Mouse (Mus musculus) mouse trophoblast stem cell (cell line): ENCODE measurements around the gene Strbp.
"Not testable (repeated sequence)": the region's sequence is repeated elsewhere in the genome, so short reads cannot be mapped to it uniquely, and the experiment has no call there.

Source experiments
- in situ Hi-C, 2 experiments: fragments of 300-500 bp; cut with MseI, MboI; formaldehyde crosslinking; loops; 2 replicates in 1 of 2; 3 replicates in 1 of 2; pipeline ENCODE4 v1.15.1; 2025

Strbp gene

DNA sequence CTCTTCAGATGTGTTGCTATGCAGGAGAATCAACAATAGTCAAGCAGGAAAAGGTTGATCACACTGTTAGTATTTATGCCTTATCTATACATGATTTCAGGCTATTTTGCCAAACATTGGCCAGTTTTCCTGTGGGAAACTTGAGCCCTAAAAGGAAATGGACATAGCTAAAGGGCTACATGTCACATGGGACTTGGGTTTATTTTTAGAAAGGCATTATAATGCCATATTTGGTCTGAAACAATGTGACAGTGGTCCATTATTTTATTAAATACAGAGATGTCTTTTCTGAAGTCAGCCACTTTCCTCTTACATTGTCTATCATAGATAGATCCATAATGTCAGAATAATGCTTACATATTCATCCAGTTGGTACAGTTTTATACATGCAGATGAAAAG is 176.1 kb downstream of the Strbp start:
- in situ Hi-C loops, result no loop called here

DNA sequence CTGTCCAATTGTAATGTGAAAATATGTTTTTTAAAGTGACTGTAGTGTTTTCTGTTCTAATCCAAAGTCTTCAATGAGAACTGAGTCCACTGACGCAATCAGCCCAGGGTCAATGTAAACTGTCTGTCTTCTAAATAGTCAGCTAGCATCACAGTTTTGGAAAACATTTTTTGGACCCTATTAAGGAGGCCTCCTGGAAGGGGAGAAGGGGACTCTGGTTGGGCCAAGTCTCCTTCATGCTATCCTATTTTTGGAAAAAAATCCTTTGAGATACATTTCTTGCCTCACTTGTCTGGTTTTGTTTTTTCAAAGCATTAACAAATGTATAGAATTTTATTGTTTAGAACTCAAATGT is 184.4 kb downstream of the Strbp start:
- in situ Hi-C loops, result no loop called here

DNA sequence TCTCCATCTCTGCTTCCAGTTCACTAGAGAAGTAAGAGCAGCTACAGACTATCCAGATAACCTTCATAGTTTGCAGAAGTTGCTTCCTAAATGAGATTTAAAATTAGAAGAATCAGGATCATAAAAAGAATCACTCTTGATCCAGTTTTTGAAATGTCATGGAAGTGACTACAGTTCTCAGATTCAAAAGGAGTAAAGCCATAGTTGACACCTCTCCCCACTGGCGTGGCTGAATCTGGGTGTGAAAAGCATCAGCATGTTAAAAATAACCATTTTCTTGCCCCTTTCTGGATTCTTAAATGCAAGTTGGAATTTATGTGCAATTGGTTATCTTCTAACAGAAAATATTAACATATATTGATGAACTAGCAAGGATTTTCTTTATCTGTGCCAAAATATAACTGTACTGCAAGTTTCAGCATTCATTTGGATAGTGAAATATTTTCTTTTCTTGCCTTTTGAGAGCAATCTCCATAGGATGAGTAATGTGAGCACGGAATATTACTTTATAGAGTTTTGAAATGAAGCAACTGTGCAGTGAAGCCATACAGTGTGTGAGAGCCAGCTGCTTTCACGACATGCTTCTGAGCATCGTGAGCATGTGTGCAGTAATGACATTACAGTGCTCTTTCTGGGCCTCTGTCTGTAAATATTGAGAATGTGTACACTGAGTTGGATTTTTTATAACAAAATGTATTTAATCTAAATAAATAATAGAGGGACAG is 184.9 kb downstream of the Strbp start:
- in situ Hi-C loops, result no loop called here

DNA sequence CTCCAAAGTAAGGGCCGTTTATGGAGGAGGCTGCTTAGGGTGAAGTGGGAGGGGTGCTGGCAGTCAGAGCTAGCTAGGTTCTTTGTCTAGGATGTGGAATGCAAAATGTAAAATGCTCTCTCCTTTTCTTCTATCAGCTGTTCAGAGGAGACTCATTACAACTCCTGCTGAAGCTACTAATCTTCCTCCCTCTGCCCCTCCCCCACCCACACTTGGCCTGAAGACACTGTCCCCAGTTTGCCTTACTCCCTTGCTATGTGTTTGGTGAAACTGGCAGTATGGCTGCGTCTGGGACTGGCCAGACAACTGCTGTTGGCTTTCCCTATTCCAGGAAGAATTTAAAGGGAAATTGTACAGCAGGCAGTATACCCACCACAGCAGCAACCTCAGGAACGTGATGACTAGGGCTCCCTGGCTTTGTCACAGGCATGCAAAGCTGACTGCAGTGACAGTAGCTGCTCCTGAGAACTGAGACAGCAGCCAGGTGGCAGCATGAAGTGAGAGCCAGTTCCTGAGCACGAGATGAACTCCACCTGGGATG is 186.7 kb downstream of the Strbp start:
- in situ Hi-C loops, result no loop called here

DNA sequence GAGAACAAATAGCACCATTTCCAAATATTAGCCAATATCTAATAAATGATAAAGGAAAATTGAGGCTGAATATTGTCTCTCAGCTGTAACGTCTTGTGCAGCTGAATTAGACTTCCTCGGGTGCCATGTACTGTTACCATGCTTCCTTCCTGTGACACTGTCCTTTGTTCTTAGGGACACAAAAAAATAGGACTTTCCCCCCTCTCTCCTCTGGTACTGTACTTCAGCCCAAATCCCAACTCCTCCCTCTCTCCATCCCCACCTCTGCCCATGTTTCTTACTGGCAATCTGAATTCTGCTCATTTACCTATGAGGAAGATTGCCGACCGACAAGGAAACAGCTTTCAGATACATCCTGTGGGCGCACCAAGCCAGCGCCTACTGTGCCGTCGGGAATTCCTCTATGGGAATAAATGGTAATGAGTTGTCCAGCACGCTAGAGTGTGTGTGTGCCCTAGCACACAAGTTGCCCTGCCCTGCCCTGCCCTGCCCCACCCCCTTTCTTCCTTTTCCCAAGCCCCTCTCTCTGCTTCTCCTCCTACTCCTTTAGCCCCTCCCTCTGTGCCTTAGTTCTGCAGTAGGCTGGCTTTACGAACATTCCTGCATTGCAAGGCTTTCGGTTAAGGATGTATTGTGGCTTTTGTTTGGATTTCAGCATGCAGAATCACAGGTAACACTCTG is 187.5 kb downstream of the Strbp start, which contains the start of gene Gpr21:
Gpr21 (plus strand) TSS at position 303 of the 681 bp plus-strand sequence.
- in situ Hi-C loops, result no loop called here

DNA sequence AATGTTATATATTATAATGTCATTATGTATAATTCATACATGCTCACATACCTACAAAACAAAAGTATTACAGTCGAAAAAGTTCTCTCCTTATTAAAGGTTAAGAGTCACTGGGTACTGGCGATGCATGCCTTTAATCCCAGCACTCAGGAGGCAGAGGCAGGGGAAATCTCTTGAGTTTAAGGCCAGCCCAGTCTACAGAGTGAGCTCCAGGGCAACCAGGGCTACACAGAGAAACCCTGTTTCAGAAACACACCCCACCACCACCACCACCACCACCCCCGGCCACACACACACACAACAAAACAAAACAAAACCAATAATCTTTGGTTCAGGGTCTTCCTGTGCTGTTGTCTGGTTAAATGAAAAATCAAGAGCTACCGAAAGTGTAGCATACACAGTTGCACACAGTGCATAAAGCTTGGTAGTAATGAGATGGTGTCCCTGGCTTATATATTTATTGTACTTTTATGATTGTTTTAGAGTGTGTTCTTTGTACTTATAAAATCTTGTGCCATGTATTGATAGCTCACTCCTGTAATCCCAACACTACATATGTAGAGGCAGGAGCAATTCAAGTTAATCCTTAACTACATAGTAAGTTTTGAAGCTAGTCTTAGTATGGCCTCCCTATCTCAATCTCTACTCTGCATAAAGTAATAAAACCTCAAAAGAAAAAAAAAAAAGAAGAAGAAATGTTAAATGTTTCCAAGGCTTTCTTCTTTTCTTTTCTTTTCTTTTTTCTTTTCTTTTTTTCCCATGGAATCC is 192.3 kb downstream of the Strbp start:
- in situ Hi-C loops, result no loop called here

DNA sequence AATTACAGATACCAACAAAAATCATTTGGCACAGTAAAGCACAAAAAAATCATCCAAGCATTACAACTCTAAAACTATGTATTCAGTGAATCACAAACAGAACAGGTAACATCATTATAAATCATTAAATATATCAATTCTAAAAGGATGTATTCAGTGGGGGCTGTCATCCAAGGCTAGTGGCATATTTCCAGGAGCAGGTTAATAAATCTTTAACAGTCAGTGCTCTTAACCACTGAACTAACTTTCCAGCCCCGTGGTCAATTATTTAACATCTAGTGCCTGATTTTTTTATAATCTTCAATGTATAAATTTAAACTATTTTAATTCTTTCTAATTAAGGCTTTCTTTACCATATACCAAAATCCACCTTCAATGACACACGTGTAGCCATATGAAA is 197.8 kb downstream of the Strbp start:
- in situ Hi-C loops, result not testable (repeated sequence)

DNA sequence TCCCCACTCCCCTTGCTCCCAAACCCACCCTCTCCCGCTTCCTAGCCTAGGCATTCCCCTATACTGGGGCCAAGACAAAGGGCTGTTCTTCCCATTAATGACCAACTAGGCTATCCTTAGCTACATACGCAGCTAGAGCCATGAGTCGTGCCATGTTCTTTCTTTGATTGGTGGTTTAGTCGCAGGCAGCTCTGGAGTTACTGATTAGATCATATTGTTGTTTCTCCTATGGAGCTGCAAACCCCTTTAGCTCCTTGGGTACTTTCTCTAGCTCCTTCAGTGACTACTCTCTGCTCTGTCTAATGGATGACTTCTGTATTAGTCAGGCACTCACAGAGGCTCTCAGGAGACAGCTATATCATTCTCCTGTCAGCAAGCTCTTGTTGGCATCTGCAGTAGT is 206.3 kb downstream of the Strbp start:
- in situ Hi-C loops, result no loop called here

DNA sequence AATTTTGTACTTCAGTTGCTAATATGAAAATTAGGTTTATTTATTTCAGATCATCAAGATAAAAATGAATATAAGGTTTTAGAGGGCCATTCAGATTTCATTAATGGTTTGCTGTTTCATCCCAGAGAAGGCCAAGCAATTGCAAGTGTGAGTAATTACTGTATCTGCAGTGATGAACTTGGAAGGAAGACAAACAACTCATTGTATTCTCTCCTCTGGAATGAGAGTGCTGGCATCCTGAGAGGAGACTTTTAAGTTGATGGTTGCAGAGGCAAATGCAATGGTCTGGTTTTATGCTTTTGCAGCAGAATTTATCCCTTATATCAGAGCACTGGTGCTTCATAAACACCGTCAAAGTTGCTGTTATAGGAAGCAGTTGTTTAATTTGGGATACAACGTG is 214.7 kb downstream of the Strbp start:
- in situ Hi-C loops, result no loop called here

DNA sequence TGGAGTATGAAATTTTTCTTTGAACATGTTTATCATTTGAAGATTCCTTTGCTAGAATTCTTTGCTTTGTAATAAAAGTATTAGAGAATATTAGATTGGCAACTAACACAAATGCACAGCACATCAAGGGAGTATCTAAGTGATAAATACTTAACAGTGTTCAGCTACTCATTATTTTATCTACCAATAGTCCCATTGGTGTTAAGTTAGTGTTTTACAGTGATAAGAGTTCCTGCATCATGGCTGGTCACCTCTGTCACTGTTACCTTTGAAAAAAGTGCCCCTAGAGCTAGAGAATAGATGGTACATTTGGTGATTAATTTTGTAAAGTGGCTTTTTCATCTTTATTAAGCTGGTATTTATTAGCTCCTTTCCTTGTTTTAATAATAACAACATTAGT is 217.3 kb downstream of the Strbp start:
- in situ Hi-C loops, result no loop called here

DNA sequence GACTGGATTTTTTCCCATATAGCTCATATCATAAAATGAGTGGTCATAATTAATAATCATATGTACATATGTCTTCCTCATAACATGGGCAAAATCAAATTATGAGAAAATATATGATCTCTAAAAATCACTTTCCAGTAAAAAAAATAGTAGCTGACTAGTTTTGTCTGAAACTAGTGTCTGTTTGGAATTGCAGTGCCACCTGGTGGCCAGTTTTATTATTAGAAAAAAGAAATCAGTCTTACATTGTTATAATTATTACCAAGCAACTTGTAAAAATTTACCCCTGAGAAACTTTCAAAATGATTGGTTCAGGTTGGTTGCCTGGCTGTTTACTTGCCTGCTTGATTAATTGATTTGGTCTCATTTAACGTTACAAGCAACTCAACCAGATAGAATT is 218.3 kb downstream of the Strbp start:
- in situ Hi-C loops, result no loop called here

DNA sequence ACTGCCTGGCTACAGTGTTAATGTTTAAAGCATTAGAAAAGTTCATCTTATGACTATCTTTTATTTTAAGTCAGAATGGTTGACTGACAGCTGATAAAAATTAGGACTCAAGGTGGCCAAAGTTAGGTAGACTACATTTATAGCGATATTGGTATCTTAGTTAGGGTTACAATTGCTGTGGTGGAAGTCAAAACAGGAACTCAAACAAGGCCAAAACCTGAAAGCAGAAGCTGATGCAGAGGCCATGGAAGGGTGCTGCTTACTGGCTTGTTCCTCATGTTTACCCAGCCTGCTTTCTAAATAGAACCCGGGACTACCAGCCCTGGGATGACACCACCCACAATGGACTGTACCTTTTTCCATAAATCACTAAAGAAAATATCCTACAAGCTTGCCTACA is 219.5 kb downstream of the Strbp start:
- in situ Hi-C loops, result no loop called here

DNA sequence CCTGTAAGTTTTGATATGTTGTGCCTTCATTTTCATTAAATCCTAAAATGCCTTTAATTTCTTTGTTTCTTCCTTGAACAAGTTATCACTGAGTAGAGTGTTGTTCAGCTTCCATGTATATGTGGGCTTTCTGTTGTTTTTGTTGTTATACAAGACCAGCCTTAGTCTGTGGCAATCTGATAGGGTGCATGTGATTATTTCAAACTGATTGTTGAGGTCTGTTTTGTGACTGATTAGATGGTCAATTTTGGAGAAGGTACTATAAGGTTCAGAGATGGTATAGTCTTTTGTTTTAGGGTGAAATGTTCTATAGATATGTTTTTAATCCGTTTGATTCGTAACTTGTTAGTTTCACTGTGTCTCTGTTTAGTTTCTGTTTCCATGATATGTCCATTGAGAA is 223.6 kb downstream of the Strbp start:
- in situ Hi-C loops, result no loop called here

DNA sequence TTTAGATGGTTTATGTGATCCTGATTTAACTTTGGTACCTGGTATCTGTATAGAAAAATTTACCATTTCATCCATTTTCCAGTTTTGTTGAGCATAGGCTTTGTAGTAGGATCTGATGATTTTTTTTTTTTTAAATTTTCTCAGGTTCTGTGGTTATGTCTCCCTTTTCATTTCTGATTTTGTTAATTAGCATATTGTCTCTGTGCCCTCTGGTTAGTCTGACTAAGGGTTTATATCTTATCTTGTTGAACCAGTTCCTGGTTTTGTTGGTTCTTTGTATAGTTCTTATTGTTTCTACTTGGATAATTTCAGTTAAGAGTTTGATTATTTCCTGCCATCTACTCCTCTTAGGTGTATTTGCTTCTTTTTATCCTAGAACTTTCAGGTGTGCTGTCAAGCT is 224.1 kb downstream of the Strbp start:
- in situ Hi-C loops, result no loop called here

DNA sequence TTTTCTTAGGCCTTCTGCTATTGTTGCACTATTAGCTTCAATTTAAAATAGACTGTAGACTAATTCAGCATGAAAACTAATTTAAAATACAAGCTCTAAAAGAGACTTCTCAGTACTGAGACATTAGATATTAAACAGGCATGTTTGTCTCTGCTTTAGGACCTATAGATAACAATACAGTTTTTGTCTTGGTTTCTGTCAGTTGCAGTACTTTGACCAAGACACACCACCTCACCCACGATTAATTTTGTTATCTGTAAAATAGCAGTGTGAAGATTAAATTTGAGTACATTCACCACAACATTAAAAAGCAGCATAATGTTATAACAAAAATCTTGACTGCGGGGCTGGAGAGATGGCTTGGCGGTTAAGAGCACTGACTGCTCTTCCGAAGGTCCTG is 237.4 kb downstream of the Strbp start:
- in situ Hi-C loops, result no loop called here

DNA sequence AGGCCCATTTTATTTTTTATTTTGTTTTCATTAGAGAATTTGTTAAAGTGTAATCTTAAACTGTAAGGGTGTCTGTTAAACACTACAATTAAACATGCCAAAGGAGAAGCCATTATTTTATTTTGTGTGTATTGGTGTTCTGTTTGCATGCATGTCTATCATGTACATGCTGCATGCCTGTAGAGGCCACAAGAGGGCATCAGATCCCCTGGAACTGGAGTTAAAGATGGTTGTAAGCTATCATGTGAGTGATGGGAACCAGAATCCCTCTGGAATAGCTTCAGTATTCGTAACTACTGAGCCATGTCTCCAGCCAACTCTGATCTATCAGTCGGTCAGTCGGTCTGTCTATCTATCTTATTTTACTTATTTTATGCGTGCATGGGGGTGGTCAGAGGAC is 243.0 kb downstream of the Strbp start:
- in situ Hi-C loops, result no loop called here

DNA sequence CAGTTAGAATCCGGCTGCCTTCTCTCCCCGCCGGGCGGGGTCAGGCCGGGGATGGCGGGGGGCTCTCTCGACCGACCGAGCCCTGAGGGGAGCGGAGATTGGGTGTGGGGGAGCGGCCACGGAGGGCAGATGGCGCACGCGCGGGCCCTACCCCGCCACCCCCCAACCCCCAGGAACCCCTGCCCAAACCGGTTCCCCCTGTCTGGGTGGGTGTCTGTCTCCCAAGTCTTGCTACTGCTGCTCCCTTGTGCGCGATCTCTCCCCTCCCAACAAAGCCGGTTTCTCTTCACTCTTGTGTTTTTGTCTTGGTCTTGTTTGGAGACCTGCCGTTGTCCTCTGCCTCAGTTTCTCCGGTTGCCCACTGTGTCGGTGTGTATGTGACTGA is 251.3 kb downstream of the Strbp start:
- in situ Hi-C loops, result no loop called here

DNA sequence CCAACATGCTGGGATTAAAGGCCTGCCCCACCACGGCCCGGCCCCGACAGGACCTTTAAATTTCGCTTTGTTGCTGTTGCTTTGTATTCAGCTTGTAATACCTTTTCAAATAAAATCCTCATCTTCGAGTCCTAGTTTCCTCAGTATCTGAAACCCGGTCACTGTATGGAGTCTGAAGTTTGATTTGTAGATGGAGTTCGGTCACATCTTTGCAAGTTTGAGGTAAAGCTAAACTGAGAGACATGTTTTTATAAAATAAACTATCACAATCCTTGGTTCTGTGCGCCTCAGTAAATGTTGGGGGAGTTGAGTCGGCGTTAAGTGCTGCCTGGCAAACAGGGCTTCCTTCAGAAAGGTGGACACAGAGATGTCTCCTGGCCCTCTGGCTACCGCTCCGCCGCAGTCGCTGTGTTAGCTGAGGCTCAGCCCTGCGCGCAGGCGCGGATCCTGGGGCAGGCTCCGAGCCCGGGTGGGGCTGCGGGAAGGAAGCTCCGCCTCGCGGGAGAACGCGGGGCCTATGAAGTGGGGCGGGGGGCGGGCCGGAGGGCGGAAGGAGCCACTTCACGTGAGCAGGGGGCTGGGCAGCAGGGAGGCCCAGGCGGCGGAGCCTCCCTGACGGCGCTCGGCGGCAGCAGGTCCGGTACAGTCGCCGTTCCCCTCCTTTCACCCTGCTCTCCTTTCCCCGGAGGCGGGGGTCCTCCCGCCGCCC is 251.8 kb downstream of the Strbp start:
- in situ Hi-C loops, result no loop called here

DNA sequence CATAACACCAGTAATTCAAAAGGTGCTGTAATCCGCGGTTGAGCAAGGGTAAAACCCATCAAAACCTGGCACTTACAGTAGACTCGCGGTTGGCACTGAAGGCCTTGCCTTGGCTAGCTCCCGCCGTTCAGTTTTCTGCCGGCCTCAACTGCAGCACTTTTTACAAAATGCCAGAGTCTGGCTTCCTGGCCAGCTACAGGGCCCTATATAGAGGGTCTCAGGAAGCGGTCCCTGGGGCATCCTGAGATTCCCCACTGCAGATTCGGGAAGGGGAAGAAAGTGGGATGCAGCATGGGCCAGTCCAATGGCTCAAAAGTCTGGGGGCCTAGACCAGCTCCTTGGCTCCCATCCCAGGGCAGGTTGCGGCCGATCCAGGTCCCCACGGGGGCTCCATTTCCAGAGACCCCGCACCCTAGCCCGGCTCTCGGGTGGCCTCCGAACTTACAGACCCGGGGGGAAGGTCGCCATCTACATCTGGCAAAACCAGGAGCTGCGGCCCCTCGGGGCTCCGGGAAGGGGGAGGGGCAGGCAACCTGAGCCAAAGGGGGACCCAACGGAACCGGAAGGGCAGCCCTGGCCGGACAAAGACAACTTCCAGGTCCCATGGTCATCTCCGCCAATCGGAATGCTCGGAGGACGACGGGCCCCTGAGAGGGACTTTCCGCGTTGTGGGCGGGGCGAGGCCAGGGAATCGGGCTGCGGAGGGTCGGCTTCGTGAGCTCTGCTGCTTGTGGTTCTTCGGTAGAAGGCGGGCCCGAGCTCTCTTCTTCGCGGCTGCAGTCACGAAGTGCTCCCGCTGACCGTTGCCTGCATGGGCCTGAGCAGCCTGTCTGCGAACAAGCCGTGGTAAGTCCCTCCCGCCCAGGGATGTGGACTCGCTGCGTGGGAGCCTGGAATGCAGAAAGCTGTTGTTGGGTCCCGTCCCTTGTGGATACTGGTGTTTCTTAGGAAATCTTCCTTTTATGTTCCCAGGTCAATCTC is 260.8 kb downstream of the Strbp start, which contains the start of the genes Zbtb26, Zbtb6 and Rabgap1:
Zbtb26 (minus strand) TSS at position 525 of the 981 bp plus-strand sequence.
Zbtb6 (minus strand) TSS at position 561 of the 981 bp plus-strand sequence.
Rabgap1 (plus strand) TSS at position 669 of the 981 bp plus-strand sequence.
- in situ Hi-C loops, result no loop called here
